Mouse (Mus musculus) adrenal gland, adult 8-10 months (tissue): ENCODE measurements around the gene Tmem132a. TPM values are rescaled to one million over a fixed set of nuclear protein-coding genes. Genes with fewer than 3 reads are reported as not detected.

ENCODE experiments used
- DNase-seq: peaks from one replicate; pipeline ENCODE4 v3.0.0; 2022
- total RNA-seq, 4 experiments: library from RNA; stranded (reverse); gene quantifications; 2 replicates each; pipeline ENCODE4 v1.2.4; 2022

Tmem132a gene
- total RNA-seq, result 10 to 100 TPM; 39.0 to 47.6 (median 39.9) TPM

DNA sequence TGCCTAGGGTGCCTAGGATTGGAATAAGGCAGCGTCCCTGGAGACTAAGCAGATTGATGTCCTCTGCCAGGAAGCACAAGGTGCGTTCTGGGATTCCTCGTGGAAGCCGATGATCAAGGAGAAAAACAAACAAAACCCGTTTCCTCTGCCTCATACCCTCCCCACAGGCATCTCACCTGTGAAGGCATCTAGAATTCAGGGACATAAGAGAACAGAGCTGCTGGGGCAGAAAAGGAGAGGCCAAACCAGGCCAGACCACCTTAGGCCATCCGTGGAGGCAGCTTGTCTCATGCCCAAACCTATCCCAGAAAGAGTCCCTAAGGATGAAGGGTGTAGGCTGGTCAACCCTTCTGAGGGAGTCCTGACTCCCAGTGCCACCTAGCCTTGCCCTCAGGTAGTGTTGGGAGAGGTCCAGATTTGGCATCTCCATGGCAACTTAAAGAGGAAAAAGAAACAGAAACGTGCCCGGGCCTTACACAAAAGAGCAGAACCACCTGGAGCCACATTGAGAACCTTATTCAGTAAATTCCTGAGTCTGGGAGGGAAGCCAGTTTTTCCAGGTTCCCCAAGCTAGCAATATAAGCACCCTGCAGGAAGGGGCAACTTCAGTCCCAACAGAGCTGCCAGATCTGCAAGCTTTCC, at the start of gene Tmem132a:
Gene Tmem132a, minus strand, starts transcription at position 55 of the 642 bp plus-strand sequence.
- DNase-seq, result no peak

DNA sequence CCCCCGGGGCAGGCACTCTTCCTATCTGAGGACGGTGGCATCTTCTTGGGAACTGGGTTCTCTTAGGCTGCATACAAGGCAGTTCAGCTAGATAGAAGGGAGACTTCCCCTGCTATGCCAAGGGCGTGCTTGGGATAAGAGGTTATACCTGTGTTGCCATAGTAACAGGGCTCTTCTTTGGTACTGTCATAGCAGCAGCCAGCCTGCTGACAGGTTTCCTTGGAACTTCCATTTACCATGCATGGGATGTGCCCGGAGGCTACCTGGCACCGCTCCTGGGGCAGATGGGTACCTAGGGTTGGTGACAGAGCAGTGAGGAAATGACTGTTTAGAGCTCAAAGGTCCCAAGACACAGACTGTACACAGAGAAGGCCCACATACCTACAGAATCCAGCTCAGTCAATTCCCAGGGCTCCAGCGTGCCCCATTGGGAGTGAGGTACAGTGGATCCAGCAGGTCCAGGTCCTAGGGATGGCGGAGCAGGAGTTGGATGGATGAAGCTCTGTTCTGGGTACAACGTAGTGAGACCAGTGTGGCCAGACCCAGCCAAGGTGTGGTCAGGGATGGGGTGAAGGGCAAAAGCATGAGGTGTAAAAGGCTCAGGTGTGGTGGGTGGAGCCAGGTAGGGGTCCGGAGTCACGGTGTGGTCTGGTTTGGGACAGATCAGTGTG, 48.7 kb upstream of the Tmem132a start:
- no peak for DNase-seq

DNA sequence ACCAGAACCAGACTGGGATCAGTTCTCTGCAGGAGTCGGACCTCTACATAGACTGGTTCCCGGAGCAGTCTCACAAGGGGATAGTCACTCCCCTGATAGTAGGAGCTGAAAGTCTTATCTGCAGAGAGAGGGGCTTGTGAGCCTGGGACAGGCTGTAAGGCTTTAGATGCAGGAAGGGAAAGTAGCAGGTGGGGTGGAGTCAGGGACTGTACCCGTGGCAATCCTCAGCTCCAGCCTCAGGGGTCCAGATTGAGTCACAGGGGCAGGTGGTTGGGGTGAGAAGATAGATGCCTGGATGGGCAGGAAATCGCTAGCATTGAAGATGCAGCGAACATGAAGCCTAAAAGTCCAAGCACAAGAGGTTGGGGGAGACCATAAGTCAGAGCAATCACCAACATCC, 46.8 kb upstream of the Tmem132a start:
- DNase-seq, result no peak

DNA sequence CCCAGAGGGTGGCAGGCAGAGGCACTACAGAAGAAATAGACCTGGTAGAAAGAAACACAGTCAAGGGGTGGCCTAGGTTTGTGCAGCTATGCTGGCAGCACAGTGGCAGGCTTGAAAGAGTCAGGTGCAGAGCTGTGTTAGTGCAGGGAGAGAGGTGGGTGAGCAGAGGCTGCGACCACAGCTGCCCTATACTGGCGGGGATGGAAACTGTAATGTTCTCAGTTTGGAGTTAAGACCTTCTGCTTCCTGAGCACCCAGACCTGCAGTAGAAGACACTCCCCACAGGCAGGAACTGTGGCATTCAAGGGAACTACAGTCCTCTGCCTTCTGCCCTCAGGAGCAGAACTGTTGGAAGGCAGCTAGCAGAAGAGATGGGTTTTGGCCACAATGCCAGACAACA, 45.1 kb upstream of the Tmem132a start:
- DNase-seq, result no peak

DNA sequence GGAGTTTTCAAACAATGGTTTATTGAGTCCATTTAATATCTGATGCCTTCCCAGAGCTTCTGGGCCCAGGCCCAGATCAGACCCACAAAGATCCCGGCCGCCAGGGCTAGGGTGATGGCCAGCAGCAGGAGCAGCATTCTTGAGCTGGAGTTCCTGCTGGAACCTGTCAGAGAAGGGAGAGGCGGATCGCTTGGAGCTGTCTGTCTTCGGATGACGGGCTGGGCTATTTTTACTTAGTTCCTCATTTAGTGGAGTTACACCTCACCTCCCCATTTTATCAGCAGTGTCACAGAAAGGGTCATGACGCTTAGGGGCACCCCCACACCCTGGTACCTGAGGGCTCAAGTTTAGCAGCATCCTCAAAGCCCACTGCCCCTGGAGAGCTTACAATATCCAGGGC, 44.6 kb upstream of the Tmem132a start:
- no peak for DNase-seq

DNA sequence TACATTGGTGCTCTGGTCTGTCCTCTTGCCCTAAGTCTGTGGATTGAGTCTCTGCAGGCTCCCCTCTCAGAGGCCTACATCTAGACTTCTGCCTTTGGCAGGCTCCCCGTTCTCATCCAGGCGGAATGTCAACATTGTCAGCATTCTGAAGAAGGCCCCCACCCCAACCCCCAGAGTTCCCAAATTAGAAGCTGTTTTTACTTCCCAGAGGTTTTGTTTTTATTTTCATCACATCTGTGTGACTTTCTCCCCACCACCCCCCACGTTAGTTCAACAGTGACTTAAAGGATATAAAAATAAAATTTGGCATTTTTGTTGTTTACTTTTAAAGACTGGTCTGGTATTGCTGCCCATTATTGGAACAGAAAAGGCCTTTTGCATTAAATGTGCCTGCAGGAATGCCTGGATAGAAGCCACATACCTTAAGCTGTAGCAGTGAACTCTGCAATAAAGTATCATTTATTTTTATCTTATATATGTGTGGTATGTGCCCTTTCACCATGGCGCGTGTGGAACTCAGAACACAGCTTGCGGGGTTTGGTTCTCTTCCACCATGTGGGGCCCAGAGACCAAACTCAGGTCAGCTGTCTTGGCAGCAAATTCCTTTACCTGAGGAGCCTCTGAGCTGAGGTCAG, 39.5 kb upstream of the Tmem132a start:
- no peak for DNase-seq

DNA sequence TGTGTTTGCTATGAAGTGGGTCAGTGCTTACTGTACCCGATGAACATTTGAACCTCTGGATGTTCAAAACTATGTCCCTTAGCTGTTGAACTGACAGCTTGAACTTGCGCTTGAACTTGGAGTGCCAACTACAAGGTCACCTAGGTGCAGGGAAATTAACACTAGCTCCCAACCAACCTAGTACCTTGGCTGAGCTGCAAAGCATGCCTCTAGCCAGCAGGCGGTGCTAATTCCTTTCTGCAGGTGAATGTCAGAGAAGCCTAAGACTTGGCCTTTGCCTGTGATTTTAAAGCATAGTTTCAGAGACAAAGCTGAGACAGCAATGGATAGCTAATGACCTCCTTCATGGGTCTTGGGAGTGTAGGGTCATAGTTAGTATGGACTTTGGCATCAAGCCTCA, 38.2 kb upstream of the Tmem132a start:
- DNase-seq, result no peak

DNA sequence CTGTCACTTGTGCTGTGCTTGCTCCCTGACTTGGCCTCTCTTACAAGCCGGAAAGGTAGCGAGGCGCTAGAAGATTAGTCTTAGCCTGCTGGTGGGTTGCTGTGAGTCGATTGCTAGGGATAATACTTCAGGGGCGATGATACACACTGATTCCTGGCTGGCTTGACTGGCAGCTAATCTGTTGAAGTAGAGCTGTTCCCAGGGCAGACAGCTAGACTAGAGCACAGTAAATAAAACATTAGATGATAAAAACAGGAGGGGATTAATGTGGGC, 35.9 kb upstream of the Tmem132a start:
- DNase-seq, result no peak

DNA sequence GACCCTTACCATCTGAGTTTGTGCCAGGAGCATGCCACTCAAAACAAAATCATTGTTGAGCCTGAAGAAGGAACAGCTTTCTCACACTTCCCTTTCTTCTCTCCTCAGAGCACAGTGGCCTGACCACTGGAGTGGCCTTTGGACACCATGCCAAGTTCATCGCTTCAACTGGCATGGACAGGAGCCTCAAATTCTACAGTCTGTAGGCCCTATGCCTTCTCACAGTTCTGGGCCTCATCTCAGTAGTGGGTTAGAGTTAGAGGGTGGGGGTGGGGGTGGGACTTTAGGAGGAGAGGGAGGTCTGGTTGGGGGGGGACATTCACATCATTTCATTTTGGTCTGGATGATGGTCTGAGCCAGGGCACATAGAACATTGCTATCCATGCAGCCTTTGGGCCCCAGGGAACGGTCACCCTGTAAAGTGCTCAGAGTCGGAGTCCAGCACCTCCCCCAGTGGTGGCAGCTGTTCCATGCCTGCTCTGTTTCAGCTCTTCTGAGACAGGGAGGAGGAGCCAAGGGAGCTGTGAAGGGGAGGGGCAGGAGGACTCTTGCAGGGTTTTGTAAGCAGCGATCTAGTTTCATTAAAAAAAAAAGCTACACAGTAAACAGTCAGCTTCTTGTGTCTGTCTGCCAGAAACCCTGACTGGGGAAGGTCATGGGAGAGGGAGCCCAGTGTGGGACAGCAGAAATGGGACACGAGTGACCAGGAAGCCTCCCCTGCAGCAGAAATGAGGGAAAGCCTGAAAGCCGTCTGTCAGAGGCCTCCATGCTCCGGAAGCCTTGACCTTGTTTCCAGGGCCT, 35.4 kb upstream of the Tmem132a start:
- DNase-seq, result peak; percentile 87

DNA sequence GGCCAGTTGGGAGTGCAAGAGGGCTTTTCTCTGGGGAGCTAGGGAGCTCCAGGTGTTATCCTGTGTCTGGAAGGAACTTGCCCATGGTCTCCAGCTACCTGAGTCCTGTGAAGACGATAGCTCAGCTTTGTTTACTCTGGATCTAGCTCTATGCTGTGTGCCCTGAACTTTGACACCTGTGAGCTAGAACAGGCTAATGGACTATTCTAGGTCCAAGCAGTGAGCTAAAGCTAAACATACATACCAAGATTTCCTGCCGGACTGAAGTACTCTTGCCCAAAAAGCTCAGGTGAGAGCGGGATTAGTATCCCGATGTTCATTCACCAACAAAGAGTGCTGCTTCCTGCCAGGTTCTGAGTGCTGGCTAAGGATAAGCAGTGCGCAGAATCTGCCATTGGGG, 34.8 kb upstream of the Tmem132a start:
- no peak for DNase-seq

DNA sequence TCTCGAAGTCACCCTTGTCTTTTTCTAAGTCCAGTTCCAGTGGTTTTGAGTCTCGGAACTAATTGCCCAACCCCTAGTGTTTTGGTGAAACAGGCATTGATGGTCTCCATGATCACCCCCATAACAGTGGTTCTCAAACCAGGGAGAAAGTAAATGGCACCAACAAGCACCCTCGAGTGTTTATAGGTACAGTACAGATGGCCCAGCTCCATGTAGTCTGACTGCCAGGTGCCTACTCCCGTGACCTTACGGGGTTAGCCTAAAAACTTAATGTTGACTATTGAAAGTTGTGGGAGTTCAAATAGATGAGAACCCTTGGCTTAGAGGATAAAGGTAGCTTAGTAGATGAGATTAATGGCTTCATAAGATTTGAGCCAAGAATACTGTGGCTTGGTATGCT, 31.3 kb upstream of the Tmem132a start:
- no peak for DNase-seq

DNA sequence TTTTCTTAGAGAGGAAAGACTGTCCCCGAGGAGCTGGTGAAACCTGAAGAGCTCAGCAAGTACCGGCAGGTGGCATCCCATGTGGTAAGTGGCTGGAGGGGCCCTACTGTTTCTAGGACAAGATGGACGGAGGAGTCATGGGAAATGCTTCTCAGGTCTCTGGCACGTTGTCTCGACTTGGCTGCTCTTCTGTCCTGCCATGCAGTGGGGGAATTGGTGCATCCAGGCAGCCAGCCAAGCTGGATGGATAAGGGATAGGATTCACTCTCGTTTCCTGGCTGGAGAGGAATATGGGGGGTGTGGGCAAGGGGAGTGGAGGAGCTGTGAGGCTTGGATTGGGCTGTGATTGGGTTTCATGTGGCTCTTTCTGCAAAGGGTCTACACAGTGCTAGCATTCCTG, 30.6 kb upstream of the Tmem132a start:
- DNase-seq, result no peak

DNA sequence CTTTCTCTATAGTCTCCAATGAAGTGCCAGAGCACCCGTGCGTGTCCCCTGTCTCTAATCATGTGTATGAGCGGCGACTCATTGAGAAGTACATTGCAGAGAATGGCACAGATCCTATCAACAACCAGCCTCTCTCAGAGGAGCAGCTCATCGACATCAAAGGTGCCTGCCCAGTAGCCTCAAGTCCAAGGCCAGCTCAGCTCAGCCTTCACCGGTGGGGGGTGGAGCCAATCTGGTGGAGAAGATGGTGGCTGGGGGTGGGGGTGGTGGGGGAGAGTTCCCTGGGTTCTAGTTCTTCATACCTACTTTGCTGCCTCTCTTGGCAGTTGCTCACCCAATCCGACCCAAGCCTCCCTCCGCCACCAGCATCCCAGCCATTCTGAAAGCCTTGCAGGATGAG, 27.8 kb upstream of the Tmem132a start:
- no peak for DNase-seq

DNA sequence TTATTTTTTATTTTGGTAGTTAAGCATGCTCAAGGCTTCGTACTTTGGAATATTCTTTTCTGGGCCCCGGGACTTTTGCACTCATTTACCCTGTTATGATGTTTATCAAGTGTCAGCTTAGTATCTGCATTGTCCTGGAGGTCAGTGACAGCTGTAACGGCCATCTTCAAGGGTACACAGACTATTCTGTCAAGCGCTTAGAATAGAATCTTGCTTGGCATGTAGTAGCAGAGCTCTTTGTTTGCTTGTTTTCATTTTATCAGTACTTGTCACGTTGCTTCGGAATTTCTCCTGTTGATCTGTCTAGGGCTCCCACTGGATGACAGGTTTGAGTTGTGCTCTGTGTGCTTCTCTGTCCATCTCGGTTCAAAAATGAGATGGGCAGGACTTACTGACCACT, 27.1 kb upstream of the Tmem132a start:
- no peak for DNase-seq

DNA sequence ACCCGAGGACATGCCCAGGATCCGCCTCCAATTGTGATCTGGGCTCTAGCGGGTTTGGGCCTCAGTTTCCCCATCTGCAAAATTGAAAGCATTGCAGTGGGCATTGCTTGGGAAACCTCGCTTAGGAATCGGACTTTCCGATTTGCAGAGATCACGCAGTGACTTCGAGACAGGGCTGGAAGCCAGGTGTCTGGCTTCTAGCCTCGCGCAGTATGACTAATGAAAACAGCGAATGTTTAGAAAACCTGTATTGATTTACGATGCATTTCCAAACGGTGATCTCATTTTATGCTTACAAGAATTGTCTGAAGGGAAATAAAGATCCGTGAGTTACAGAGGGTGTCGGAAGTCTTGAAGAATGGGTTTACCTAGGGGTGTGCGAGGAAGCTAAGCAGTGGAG, 26.0 kb upstream of the Tmem132a start:
- no peak for DNase-seq

DNA sequence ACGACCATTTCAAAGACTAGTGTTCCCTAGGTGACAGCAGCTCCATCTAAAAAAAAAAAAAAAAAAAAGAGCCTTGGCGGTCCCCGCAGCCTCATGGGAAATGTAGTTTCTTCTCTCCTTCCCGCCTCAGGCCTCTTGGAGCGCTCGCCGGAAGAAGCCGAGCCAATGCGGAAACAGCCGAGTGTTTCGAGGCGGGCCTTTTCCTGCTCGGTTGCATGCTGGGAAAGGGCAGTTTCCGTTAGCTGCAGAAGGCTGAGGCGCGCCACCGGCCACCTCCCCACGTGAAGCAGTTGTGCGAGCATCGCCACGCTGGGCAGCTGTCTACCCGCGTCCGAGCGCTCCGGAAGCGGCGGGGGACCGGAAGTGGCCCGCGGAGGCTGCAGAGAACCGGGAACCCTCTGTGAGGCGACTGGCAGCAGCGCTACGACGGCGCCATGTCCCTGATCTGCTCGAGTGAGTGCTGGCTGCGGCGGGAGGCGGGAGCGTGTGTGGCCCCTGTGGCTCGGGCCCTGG, 25.3 kb upstream of the Tmem132a start, which contains the start of gene Prpf19:
Gene Prpf19, plus strand, starts transcription at position 216 of the 513 bp plus-strand sequence.
- DNase-seq, result peak; percentile 97

DNA sequence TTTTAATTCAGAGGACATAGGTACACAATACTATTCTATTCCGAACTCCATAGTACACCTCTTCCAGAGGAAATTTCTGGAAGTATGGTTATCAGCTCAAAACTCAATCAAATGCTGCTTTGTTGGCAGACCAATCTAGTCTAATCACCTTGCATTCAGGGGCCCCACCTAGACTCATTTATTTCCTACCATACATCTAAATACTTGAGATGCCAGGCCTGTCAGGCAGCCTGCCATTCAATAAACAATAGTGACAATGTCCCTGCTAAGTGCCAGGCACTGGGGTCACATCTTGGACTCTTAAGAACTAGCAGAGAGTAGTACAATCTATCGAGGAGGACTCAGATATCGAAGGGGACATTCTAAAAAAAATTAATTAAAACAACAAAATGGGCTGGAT, 22.5 kb upstream of the Tmem132a start:
- no peak for DNase-seq

DNA sequence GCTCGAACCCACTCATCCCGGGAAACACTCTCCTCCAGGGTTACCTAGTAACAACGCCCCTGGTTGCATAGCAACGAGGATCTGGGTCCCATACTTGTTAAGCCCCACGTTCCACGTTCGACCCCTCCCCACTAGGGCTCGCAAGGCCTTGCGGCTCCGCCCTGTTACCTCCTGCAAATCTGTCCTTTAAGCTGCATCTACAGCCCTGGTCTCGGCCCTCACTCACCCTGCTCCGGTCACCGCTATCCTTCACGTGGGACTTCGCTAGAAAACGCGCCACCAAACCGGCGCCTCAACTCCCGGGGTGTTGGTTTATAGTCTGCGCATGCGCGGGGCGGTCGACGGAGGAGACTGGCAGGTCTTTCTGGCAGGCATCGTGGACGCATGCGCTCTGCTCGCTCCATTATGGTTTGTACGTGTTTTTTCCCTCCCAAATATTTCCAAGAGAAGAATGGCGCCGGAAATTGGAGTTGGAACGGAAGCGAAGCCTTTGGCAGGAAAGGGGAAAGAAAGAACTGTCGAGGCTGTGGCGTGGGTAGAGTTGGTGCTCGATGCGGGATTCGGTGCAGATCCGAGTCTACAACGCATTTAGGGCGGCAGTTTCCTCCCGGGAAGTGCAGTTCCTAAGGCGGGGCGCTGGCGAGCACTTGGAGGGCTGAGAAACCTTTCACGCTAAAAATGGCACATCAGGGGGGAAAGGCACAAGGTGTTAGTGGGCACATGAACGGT, 11.8 kb upstream of the Tmem132a start, which contains the start of gene Tmem109:
Gene Tmem109, minus strand, starts transcription at position 576 of the 729 bp plus-strand sequence.
- DNase-seq, result peak; percentile 91

DNA sequence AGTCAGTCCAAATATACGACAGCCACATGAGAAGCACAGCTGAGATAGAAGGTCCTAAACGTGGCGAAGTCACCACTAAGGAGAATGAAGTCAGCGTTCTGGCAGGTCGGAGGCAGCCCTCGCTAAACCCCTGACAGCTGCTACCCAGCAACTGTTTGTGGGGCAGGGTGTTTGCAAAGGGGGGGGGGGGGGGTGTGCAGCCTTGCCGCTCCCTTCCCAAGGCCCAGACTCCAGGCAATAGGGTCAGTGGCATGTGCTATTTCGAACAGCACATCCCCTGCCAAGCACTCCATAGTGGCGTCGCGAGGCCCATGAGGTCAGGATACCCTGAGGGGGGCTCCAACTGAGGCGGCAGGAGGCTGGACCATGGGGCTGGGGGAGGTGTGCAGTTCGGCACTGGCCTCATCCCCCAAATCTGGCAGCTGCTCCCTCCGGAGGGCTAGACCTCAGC, 11.3 kb upstream of the Tmem132a start:
- DNase-seq, result no peak

DNA sequence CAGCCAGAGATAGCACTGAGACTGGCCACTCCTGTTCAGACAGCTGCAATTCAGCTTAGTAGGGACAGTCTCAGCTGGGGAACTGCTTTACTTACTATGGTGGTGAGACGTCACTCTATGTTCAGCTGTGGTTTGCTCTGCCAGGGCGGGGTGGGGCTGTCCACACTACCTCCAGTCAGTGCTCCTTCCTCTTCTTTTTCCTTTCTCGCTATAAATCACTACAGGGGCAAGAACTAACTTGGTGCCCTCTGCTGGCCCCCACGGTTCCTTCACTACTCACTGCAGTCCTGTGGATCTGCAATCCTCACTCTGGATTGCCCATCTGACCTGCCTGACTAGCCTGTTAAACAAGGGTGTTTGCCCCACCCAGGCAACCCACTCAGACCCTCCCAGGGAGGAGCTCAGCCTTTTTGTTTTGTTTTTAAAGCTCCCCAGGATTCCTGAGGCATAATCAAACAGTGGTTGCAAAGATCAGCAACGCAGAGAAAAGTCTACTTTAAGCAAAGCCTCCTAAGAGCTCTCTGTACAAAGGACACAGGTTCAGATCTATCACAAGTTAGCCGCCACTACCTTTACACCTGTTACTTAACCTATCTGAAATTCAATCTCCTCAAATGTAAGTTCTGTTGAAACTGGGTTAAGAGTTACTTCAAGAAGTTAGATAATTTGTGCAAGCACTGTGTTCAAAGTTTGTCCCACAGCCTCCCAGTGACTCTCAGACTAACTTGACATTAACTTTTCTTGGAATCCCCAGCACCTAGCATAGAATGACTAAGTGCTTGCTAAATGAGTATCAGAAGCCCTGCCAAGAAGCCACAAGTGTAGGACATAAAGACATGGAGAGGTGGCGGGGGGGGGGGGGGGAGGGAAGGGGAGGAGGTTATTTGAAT, 10.6 kb upstream of the Tmem132a start:
- no peak for DNase-seq

DNA sequence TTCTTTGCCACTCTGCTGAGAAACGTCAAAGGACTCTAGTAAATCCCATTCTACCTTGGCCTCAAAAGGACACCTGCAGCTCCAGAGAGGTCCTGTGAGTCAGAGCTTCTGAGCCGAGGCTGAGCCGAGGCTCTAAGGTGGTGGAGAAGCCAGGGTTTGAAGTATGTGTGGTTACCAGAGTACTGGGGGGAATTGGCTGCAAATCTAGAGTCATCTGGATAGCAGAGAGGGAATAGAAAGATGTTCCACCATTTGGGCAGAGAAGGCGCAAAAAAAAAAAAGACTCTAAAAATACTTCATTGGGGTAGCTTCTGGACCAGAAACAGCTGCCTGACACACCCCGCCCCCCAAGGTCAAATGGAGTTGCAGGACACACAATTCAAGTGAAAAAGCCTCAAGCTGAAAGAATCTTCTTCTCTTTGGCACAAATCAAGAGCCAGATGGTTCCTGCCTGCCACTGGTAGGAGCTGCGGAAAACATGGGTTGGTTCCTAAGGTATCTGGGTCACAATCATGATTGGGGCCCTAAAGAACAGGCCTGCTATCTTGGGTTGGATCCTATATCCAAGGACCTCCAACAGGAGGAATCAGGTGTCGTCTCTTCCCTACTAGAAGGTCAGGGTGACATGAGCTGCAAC, 8.6 kb upstream of the Tmem132a start:
- no peak for DNase-seq
